Mouse (Mus musculus) heart, postnatal 4 days (tissue): ENCODE data around the gene Fez2. TPM values are rescaled to one million over a fixed set of nuclear protein-coding genes. Genes with fewer than 3 reads are reported as not detected.

ENCODE experiments used
- DNase-seq: peaks from one replicate; pipeline ENCODE4 v3.0.0; 2021
- total RNA-seq, 2 experiments: library from RNA; stranded (reverse); gene quantifications; 2 replicates each; pipeline ENCODE4 v1.2.3; 2021

Gene Fez2
- total RNA-seq, 2 experiments from 2014 or later: 81.9 to 84.0 TPM

DNA sequence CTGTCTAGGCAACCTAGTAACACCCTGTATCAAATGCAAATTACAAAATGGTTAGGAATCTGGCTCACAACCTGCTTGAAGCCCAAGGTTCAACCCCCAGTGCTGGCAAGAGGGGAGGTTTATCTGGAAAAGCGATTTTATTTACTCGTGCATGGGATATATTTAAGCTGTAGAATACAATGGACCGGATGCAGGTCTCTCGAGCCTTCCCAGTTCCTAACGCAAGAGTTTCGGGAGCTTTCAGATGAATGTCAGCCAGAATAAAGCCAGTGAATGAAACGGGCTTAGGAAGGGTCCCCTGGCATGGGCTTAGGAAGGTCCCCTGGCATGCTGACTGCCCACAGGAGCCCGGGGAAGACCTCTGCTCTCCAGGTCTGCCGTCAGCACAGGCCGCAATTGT is 11.1 kb downstream of the Fez2 start:
- DNase-seq: no peak

DNA sequence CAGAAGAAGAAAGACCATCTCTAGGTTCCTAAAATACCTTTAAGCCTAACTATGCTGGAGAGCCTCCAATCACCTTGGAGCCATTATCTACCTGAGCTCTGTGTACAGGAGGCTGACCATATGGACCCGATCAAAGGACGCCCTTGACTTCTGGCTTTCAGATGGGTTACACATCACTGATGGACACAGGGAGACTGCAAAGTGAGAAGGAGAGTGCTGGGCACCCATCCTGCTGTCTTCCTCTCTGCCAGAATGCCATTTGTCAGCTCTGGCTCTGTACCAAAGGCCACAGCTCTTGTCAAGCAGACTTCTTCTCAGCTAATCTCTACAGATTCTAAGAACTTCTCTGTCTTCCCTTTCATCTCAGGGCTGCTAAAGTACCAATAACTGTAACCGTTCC is 12.6 kb downstream of the Fez2 start:
- DNase-seq: no peak

- no peak for DNase-seq
Observed at GRCm38 (mm10) chr17:78403804-78404203, 14.1 kb downstream of the Fez2 start.

DNA sequence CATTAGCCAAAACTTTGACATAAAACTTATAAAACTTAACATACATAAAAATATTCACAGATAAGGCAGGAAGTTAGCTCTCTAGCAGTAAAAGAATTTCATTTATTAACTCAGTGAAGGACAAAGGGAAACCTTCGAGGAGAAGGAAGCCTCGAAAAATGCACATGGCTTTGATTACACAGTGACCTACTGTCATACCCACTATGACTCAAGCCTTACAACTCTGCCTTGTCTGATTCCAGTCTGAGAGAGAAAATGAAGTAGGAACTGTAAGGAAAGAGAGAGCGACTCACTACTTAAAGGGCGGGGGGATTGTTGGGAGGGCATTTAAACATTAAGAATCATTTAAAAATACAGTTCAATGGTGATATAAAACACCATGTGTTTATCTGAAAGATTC is 14.7 kb downstream of the Fez2 start:
- DNase-seq: no peak

GRCm38 (mm10) chr17:78402174-78402573 is 15.8 kb downstream of the Fez2 start:
- no peak for DNase-seq

DNA sequence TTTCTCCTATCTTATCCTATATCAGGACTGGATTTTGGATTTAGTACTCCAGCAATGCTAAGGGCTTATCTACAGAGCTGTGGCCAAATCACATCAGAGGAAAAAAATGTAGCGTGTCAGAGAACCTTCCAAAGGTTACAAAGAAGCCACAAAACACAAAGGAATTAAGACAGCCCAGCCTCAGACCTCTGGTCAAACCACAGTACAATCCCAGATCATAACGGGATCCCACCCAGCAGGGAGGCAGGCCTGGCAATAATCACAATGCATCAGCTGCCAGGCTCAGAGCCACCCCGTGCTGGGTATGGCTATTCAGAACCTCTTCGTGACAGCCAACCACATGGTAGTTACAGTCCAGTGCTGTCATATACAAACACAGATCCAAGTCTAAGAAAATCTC is 16.2 kb downstream of the Fez2 start:
- DNase-seq: peak; percentile 25

GRCm38 (mm10) chr17:78401311-78401710 is 16.6 kb downstream of the Fez2 start:
- DNase-seq: no peak

GRCm38 (mm10) chr17:78400130-78400840 is 17.7 kb downstream of the Fez2 start:
- no peak for DNase-seq

DNA sequence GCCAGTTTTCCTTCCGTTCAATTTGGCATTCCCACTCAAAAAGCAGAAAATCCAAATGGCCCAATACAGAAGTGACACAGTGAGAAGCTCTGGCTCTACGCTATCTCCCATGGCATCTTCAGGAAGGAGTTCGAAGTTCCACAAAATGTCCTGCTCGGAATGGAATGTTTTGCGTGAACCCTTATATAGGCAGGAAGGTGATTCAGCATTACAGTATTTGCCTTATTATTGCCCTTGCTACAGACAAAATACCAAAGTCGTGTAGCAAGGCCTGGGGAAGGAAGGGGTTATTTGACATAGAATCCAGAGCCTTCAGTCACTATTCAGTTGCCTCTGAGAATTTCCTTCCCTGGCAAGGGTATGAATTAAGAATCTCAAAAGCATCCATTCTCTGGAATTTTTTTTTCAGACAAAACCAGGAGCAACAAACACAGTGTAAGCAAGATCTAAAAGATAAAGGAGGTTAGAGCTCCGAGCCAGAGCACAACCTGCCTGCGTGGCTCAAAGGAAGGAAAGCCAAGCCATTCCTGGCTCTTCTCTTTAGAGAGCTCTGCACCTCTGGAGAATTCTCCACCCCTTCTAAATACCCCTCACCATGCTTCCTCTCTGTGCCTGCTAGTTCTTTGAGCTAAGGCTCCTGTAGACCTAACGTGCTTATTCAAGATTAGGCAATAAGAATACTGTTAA is 25.4 kb downstream of the Fez2 start:
- no peak for DNase-seq

DNA sequence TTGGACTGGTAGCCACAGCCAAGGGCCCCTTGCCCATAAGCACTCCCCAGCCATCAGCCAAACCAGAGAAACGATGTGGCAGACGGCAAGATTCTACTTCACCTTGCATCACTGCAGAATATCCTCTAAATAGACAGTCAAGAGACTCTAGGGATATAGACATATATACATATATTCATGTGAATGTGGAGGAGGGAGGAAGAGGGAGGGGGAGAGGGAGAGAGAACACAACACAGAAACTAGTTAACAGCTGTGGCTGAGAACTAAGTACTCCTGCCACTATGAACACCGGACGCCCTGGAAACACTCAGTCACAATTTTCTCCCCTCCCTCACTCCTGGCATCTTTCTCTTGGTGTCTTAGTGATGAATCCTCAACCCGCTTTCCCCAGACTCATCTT is 28.4 kb downstream of the Fez2 start:
- no peak for DNase-seq

DNA sequence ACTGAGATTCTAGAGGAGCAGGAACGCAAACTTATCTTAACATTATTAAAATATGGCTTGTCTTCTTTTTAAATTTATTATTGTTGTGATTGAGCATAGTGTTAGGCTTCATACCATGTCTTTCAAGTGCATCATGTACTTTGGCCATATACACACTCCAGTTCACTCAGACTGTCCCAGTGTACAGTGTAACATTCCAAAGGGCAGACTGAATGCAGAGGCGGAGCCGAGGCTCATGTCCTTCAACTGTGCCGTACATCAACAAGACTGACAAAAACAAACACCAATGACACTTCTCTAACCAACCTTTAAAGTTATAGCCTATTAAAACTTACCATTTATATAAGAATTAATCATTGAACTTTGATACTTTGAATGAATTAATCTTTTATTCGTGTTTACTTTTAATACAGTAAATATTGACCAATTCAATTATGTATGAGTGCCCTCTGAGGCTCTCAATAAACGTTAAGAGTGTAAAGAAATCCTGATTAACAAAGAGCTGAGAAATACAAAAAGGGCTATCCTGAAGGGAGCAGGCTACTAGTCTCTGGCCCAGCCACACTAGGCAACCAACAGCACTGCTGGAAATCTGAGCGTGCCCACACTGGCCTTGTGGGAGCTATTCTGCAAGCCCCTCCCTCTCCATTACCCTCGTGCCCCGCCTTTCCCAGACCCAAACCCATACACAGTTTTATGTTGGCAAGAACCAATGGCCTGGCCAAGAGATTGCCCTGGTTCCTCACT is 29.7 kb downstream of the Fez2 start:
- no peak for DNase-seq

GRCm38 (mm10) chr17:78387665-78388064 is 30.3 kb downstream of the Fez2 start:
- no peak for DNase-seq

DNA sequence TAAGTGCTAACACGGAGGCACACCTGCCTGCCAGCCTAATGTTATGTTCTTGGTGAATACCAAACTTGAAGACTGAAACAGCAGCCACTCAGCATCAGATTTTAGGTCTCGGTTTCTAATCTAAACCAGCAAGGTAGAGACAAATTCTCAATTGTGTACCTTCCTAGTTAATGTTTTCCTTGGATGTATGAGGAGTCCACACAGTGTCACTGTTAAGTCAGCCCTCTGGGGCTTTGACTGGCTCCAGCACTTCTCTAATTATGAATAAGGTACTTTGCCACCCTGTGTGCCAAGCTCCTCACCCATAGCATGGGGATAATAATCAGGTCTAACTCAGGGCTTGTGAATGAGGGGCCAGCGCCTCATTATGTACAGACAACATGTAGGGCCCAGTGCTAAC is 35.6 kb downstream of the Fez2 start:
- no peak for DNase-seq

DNA sequence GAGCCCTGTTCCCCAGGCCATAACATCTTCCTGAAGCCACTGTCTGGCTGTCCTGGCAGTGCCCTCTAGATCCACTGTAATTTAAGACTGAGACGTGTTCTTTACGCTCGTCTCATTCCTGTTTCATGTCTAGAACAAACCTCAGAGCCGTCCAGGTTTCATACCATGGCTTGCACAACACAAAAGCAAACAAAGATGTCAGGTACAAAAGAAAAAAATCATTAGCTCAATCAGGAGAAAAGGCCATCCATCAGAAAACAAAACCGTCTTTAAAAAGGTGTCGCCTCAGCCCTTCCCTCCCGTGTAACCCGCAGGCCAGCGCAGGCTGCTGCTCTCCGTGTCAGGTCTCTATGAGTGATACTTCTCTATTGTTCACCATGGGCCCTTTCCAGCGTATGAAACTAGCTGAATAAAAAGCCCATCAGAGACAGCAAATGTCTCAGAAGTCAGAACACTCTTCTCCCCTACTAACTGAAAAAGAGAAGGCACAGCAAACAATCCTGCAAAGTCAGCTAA is 38.2 kb downstream of the Fez2 start:
- DNase-seq: no peak

GRCm38 (mm10) chr17:78379079-78379729 is 38.7 kb downstream of the Fez2 start:
- no peak for DNase-seq

GRCm38 (mm10) chr17:78376587-78376986 is 41.4 kb downstream of the Fez2 start:
- no peak for DNase-seq

DNA sequence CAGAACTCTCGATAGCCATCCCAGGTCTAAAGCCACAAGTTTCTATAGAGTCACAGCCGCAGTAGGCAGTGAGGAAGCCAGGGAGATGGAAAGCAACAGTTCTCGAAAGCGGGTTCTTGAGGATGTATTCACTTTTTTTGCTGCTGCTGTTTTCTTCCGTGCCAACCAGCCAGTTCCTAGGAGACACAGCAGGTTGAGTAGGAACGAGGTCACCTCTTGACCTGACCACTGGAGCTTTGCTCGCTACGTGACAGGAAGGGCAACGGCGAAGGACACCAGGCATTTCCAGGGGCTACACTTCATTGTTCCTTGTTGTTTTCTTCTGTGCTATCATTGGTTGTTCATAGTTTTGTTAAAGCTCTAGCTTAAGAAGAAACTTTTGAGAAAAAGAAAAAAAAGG is 43.2 kb downstream of the Fez2 start:
- no peak for DNase-seq

- DNase-seq: no peak
Observed at GRCm38 (mm10) chr17:78373849-78374248, 44.1 kb downstream of the Fez2 start.

- DNase-seq: no peak
Observed at GRCm38 (mm10) chr17:78373174-78373573, 44.8 kb downstream of the Fez2 start.

- no peak for DNase-seq
Observed at GRCm38 (mm10) chr17:78370445-78370844, 47.5 kb downstream of the Fez2 start.

DNA sequence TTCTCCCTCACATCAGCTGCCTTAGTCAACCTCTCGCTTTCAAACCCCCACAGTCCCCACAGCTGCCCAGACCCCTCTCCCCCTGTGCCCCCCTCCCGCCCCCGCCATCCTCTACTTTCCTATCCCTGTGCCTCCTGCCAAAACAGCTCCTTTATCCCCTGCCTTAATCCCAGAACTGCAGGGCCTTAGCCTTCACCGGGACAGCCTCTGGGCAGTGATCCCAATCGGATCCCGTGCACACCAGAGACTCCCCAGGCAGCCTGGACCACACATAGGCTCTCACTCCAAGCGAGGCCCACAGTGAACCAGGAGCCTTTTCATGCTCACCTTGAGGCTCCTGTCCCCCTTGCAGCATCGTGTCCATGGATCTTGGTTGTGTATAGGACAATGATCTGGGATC is 49.5 kb downstream of the Fez2 start:
- no peak for DNase-seq

- DNase-seq: no peak
Observed at GRCm38 (mm10) chr17:78366070-78366469, 51.9 kb downstream of the Fez2 start.
